Mouse (Mus musculus): Measurements from ENCODE around the gene Mpp2. TPM values are rescaled to one million over a fixed set of nuclear protein-coding genes. Genes with fewer than 3 reads are reported as not detected.

Mpp2 gene
- polyA plus RNA-seq, 1 experiment from 2014 or later = 1.5 TPM

GRCm38 (mm10) chr11:102036336-102036735, 52.0 kb downstream of the Mpp2 start:
- DNase-seq (ENCODE audit: low spot score) = no peak

GRCm38 (mm10) chr11:102035456-102035960, 52.8 kb downstream of the Mpp2 start:
- DNase-seq (ENCODE audit: low spot score) = no peak

GRCm38 (mm10) chr11:102034887-102035286, 53.4 kb downstream of the Mpp2 start:
- no peak for DNase-seq (ENCODE audit: low spot score)

- DNase-seq (ENCODE audit: low spot score) = no peak
Observed at GRCm38 (mm10) chr11:102033055-102033591, 55.2 kb downstream of the Mpp2 start.

GRCm38 (mm10) chr11:102031149-102031548, 57.2 kb downstream of the Mpp2 start:
- DNase-seq (ENCODE audit: low spot score) = no peak

GRCm38 (mm10) chr11:102029966-102030365, 58.3 kb downstream of the Mpp2 start:
- DNase-seq (ENCODE audit: low spot score) = no peak

GRCm38 (mm10) chr11:102029304-102029703, 59.0 kb downstream of the Mpp2 start:
- no peak for DNase-seq (ENCODE audit: low spot score)

- no peak for DNase-seq (ENCODE audit: low spot score)
Observed at GRCm38 (mm10) chr11:102028087-102028816, 60.1 kb downstream of the Mpp2 start, which contains the start of gene Mpp3. Gene Mpp3 (minus strand): TSS chr11:102028461.

- no peak for DNase-seq (ENCODE audit: low spot score)
Observed at GRCm38 (mm10) chr11:102027361-102028017, 60.8 kb downstream of the Mpp2 start.

GRCm38 (mm10) chr11:102026694-102027360, 61.5 kb downstream of the Mpp2 start:
- peak; percentile 16 for DNase-seq (ENCODE audit: low spot score)

- DNase-seq (ENCODE audit: low spot score) = no peak
Observed at GRCm38 (mm10) chr11:102025991-102026660, 62.2 kb downstream of the Mpp2 start.

- no peak for DNase-seq (ENCODE audit: low spot score)
Observed at GRCm38 (mm10) chr11:102025354-102025753, 63.0 kb downstream of the Mpp2 start.

GRCm38 (mm10) chr11:102024875-102025274, 63.4 kb downstream of the Mpp2 start:
- no peak for DNase-seq (ENCODE audit: low spot score)

GRCm38 (mm10) chr11:102024084-102024758, 64.1 kb downstream of the Mpp2 start:
- no peak for DNase-seq (ENCODE audit: low spot score)

- no peak for DNase-seq (ENCODE audit: low spot score)
Observed at GRCm38 (mm10) chr11:102023406-102023805, 64.9 kb downstream of the Mpp2 start.

- DNase-seq (ENCODE audit: low spot score) = no peak
Observed at GRCm38 (mm10) chr11:102021196-102021595, 67.1 kb downstream of the Mpp2 start.

GRCm38 (mm10) chr11:102019736-102020135, 68.6 kb downstream of the Mpp2 start:
- no peak for DNase-seq (ENCODE audit: low spot score)

GRCm38 (mm10) chr11:102016136-102016535, 72.2 kb downstream of the Mpp2 start:
- no peak for DNase-seq (ENCODE audit: low spot score)

GRCm38 (mm10) chr11:102015472-102015871, 72.8 kb downstream of the Mpp2 start:
- DNase-seq (ENCODE audit: low spot score) = peak; percentile 26

GRCm38 (mm10) chr11:102013201-102013600, 75.1 kb downstream of the Mpp2 start:
- DNase-seq (ENCODE audit: low spot score) = no peak

GRCm38 (mm10) chr11:102011510-102011909, 76.8 kb downstream of the Mpp2 start:
- no peak for DNase-seq (ENCODE audit: low spot score)
